Mouse (Mus musculus) liver, embryonic 16.5 days (tissue): ENCODE results near the gene Recql. TPM values are rescaled to one million over a fixed set of nuclear protein-coding genes. Genes with fewer than 3 reads are reported as not detected.

ENCODE experiments used
- ATAC-seq: fragments of 200-750 bp; cut with Nextera tagmentation; 2 replicates; pipeline ENCODE4 v1.8.0; 2017; ENCODE audit warnings: low read depth, mild to moderate bottlenecking, moderate number of reproducible peaks, moderate library complexity
- H3K27ac ChIP-seq: fragments of 300-500 bp; sonication (generic); 2 replicates; pipeline ENCODE4 v1.5.1; 2014; ENCODE audit warnings: mild to moderate bottlenecking, low read length
- H3K27me3 ChIP-seq: fragments of 300-500 bp; sonication (generic); 2 replicates; pipeline ENCODE4 v1.6.1; 2014; ENCODE audit warnings: low read depth, low read length, mixed read lengths; ENCODE audit not compliant: control insufficient read depth, insufficient read depth
- H3K36me3 ChIP-seq: fragments of 300-500 bp; sonication (generic); 2 replicates; pipeline ENCODE4 v1.6.1; 2014; ENCODE audit warnings: mild to moderate bottlenecking; ENCODE audit not compliant: control insufficient read depth, insufficient read depth
- H3K4me1 ChIP-seq: fragments of 300-500 bp; sonication (generic); 2 replicates; pipeline ENCODE4 v1.6.1; 2014; ENCODE audit warnings: low read depth, low read length, mixed read lengths; ENCODE audit not compliant: control insufficient read depth
- H3K4me2 ChIP-seq: fragments of 300-500 bp; sonication (generic); 2 replicates; pipeline ENCODE4 v1.6.1; 2014; ENCODE audit warnings: low read depth, low read length, mixed read lengths
- H3K4me3 ChIP-seq: fragments of 300-500 bp; sonication (generic); 2 replicates; pipeline ENCODE4 v1.5.1; 2014; ENCODE audit warnings: low read depth, mild to moderate bottlenecking, low read length
- H3K9ac ChIP-seq: fragments of 300-500 bp; sonication (generic); 2 replicates; pipeline ENCODE4 v1.6.1; 2014; ENCODE audit warnings: low read depth, low read length
- H3K9me3 ChIP-seq: fragments of 300-500 bp; sonication (generic); replicated peaks from 2 replicates; pipeline ENCODE4 v1.6.1; 2016; ENCODE audit warnings: low read length; ENCODE audit not compliant: control insufficient read depth
- WGBS: fragments of 180-500 bp; shearing (Covaris S2); extraction: QIAGEN DNeasy Blood & Tissue Kit; methylation state at CpG from one replicate; pipeline ENCODE4 v1.1.7; 2014; ENCODE audit not compliant: insufficient replicate concordance; 5-methylcytosine and 5-hydroxymethylcytosine counted together
- polyA plus RNA-seq: library from polyadenylated mRNA; unstranded; fragments of >200 nt; fragmentation: Nextera tagmentation; extraction: Ambion mirVana; gene quantifications from 2 replicates; pipeline ENCODE4 v1.2.1, GENCODE M21; 2015

Recql gene
- polyA plus RNA-seq = 12.1 and 13.8 TPM in 2 replicates

DNA sequence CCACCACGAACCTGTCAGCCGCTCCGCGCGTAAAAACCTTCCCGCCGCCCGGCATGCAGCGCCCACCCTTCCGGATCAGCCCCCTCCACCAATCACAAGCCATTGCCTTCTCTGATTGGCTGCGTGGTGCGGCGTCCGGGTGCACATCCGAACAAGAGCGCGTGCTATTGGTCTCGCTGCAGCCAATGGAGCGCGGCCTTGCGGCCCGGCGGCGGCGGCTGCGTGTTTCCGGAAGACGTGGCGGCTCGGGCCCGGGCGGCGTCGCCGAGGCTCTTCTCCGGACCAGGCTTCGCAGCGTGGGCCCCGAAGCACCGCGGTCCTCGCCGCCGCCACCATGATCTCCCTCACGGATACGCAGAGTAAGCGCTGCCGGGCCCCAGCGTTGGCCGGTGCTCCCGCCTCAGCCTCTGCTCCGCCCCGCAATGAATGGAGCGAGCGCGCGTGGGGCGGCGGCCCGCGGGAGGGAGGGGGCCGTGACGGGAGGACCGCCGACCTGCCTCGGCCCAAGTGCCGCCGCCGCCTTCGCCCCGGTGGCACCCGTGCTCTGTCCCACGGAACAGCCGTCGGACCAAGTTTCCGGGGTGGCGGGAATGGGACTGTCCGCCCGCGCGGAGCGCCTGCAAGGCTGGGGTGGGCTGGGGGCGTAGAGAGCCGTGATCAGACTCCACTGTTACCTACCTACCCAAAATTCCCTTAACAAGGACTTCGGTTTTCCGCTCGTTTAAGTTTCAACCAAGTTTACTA lies at the start of gene Recql, which contains the start of gene Golt1b:
Recql (minus strand) TSS at position 77 of the 744 bp plus-strand sequence.
Golt1b (plus strand) TSS at position 211 of the 744 bp plus-strand sequence.
- peak within 1 kb of the TSS; percentile 64 for H3K27ac ChIP-seq
- peak within 1 kb of the TSS; percentile 92 for H3K4me2 ChIP-seq
- no peaks in the 10 kb centered on the region for H3K27me3 ChIP-seq
- under 1% methylated on average over 86 of the region's 87 CpGs for WGBS
- peak; percentile 99 for ATAC-seq
- peak within 1 kb of the TSS; percentile 96 for H3K4me3 ChIP-seq
- no peaks in the 10 kb centered on the region for H3K9me3 ChIP-seq
- peak within 1 kb of the TSS; percentile 88 for H3K9ac ChIP-seq
- H3K36me3 ChIP-seq = no peaks in the 10 kb centered on the region
- peaks cover 12% of the 10 kb centered on the region for H3K4me1 ChIP-seq

DNA sequence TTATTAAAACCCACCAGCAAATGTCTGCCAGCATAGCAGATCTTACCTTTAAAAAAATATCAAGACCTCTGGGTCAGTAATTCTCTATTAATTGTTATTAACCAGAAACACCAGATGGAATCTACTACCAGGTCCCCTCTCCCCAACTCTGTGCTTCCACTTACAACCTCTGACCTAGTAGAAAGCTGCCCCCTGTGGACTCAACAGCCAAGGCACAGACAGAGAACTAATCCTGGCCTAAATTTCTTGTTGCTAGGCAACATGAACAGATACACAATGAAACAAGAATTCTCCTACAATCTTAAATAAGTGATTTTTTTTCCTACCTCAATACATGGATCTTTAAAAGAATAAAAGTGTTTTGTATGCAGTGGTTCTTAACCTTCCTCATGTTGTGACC lies 42.2 kb upstream of the Recql start:
- H3K4me3 ChIP-seq = no peak overlapping the region
- H3K4me1 ChIP-seq = no peaks in the 10 kb centered on the region
- no peaks in the 10 kb centered on the region for H3K27me3 ChIP-seq
- no peak overlapping the region for H3K27ac ChIP-seq
- no peak overlapping the region for H3K4me2 ChIP-seq
- H3K9me3 ChIP-seq = no peaks in the 10 kb centered on the region
- no peaks in the 10 kb centered on the region for H3K36me3 ChIP-seq
- no peak overlapping the region for H3K9ac ChIP-seq
- ATAC-seq = no peak

DNA sequence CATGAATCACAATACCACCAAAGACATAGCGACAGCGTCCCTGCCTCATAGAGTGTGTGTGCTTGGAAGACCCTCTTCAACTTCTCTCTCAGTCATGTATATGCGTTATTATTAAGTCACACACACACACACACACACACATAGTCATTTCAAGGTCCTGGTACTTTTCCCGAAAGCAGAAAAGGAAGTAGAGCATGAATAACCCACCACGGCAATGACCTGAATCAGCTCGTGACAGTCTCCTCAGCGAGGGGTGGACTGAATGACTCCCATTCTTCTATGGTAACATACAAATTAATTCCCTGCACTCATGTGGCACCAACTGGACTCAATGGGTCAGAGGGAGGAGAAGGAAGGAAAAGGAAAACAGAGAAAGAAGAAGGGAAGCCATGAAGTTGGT lies 38.1 kb upstream of the Recql start:
- Histone ChIP-seq H3K27me3 (no peaks in the 10 kb centered on the region), H3K4me2 (no peak overlapping the region), H3K9ac (no peak overlapping the region), H3K4me1 (no peaks in the 10 kb centered on the region), H3K27ac (no peak overlapping the region), H3K36me3 (no peaks in the 10 kb centered on the region), H3K9me3 (no peaks in the 10 kb centered on the region), H3K4me3 (no peak overlapping the region)
- ATAC-seq = no peak
- WGBS = 54% methylated on average over 7 of the region's 7 CpGs

DNA sequence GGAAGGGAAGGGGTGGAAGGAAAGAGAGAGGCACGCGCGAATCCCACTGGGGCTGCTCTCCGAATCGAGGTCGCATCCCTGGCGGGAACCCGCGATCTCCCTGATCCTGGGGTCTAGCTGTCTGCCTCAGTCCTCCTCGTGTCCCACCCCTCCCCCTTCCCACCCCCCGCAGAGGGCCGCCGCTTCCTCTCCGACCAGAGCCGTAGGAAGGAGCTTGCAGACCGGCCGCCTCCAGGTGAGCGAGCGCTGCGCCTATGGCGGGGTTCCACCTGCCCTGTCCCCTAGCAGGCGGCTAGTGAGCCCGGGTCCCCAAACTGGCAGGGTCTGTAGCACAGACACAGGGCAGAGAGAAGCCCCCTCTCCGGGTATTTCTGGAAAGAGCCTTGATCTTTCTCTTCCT lies 27.7 kb upstream of the Recql start:
- 4% methylated on average over 24 of the region's 24 CpGs for WGBS
- Histone ChIP-seq H3K4me3 (no peak overlapping the region), H3K27me3 (peaks cover 29% of the 10 kb centered on the region), H3K9ac (no peak overlapping the region), H3K4me1 (no peaks in the 10 kb centered on the region), H3K4me2 (peak overlapping the region; percentile 17; the same call in 1 of the 2 replicates), H3K36me3 (no peaks in the 10 kb centered on the region), H3K27ac (no peak overlapping the region), H3K9me3 (no peaks in the 10 kb centered on the region)
- no peak for ATAC-seq

DNA sequence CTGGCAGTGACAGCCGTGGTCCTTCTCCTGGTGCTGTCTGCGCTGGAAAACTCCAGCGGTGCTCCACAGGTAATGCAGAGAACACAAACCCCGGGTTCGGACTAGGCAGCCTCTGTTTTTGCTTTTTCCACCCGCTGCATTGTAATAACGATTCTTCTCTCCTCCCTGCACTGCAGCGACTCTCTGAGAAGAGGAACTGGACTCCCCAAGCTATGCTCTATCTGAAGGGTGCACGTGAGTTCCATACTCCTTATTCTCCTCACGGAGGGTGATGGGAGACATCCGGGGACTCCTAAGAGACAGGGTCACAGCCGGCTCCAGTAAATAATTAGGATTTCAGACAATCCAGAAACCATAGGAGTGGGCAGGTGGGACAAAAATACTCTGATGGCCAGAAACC lies 27.0 kb upstream of the Recql start:
- Histone ChIP-seq H3K4me3 (no peak overlapping the region), H3K36me3 (no peaks in the 10 kb centered on the region), H3K4me1 (no peaks in the 10 kb centered on the region), H3K27ac (no peak overlapping the region), H3K9ac (no peak overlapping the region), H3K4me2 (no peak overlapping the region), H3K9me3 (no peaks in the 10 kb centered on the region), H3K27me3 (peaks cover 29% of the 10 kb centered on the region)
- 8% methylated on average over 12 of the region's 12 CpGs for WGBS
- no peak for ATAC-seq

DNA sequence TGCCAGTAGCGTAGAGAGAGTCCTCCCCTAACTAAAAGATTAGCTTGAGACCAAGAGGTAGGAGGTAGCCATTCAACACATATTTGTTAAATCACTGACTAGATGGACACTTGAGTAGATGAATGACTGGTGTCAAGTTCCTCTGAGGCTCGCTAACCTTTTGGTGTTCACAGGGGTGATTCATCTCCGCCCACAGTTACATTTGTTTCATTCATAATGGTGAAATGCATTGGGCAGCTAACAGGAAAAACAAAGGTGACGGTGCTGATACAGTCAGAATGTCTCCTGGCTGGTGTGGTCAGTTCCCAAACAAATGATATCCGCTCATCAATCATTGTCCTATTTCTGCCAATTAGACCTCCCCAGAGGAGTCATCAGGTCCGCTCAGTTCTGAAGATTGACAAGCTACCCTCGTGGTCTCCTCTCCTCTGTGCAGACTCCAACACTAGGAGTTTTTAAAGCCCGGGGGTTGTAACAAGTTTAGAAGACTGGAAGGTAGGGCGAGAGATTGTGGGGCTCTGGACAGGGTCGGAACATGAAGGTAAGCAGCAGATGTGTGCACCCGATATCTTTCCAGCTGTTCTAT lies 26.1 kb upstream of the Recql start, which contains the start of gene Spx:
Spx (plus strand) TSS at position 536 of the 586 bp plus-strand sequence.
- Histone ChIP-seq H3K9me3 (no peaks in the 10 kb centered on the region), H3K4me3 (no peak within 1 kb of the TSS), H3K4me1 (no peaks in the 10 kb centered on the region), H3K9ac (no peak within 1 kb of the TSS), H3K4me2 (no peak within 1 kb of the TSS), H3K27ac (no peak within 1 kb of the TSS), H3K36me3 (no peaks in the 10 kb centered on the region), H3K27me3 (peaks cover 29% of the 10 kb centered on the region)
- WGBS = 61% methylated on average over 11 of the region's 11 CpGs
- no peak for ATAC-seq

DNA sequence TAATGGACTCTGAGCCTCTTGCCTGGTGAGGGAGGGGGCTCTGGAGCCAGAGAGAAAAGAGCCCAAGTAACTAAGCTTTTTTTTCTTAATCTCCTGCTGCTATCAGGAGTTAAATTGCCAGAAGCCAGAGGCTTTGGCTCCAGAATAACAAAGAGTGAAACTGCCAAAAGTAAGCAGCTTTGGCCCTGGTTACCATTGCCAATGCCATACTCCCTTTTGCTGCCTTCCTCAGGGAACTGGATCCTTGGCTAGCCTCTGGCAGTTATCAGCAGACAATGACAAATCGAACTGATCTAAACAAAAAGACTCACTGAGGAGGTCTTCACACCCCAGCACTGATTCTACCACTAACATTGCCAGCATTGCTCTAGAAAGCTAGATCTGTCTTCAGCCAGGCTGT lies 24.3 kb upstream of the Recql start:
- Histone ChIP-seq H3K4me1 (no peaks in the 10 kb centered on the region), H3K9me3 (no peaks in the 10 kb centered on the region), H3K4me3 (no peak overlapping the region), H3K9ac (no peak overlapping the region), H3K27me3 (peaks cover 28% of the 10 kb centered on the region), H3K4me2 (no peak overlapping the region), H3K27ac (no peak overlapping the region), H3K36me3 (no peaks in the 10 kb centered on the region)
- no peak for ATAC-seq
- 13% methylated on average over 1 of the region's 1 CpGs for WGBS

DNA sequence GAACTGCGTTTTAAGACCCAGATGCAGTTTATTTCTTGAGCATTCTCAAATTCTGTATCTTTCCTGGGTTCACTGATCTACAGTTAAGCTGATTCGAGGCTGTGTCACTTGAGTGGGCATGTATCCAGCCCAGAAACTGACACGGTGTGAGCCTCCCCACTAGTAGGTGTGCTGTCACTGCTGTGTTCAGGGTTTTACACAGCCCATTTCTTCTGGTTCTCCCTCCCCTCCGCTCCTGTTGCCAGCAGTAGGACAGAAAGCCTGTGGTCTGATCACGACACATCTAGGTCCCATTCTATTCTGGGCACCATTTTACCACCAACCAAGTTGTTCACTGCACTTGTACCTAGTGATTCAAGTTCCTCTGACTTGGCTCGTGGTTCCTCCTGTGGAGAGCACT lies 8.9 kb upstream of the Recql start:
- H3K9ac ChIP-seq = no peak overlapping the region
- no peaks in the 10 kb centered on the region for H3K27me3 ChIP-seq
- no peak overlapping the region for H3K4me2 ChIP-seq
- peaks cover 18% of the 10 kb centered on the region for H3K36me3 ChIP-seq
- no peak for ATAC-seq
- H3K4me3 ChIP-seq = no peak overlapping the region
- H3K4me1 ChIP-seq = no peaks in the 10 kb centered on the region; the same call in none of the 2 replicates
- no peak overlapping the region for H3K27ac ChIP-seq
- WGBS = 81% methylated on average over 6 of the region's 6 CpGs
- no peaks in the 10 kb centered on the region for H3K9me3 ChIP-seq

DNA sequence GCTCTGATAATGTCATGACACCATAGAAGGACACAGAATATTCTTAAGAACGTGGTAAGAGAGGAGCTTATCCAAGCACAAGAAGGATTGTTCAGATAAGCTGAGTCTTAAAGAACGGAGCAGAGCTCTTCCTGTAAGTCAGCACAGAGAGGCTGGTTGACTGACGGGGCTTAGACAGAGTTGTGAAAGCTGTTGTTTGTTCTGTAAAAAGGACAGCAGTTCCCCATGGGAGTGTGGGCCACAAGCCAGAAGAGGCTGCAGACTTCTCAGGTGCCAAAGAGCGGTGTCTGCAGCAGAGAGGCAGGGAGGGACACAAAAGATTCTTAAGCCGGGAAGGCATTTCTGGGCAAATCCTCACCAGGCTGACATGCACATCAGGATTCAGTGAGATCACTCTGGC lies 7.8 kb upstream of the Recql start:
- peaks cover 18% of the 10 kb centered on the region for H3K36me3 ChIP-seq
- no peak overlapping the region for H3K27ac ChIP-seq
- H3K4me3 ChIP-seq = no peak overlapping the region
- no peaks in the 10 kb centered on the region; the same call in none of the 2 replicates for H3K4me1 ChIP-seq
- no peaks in the 10 kb centered on the region for H3K9me3 ChIP-seq
- 55% methylated on average over 5 of the region's 5 CpGs for WGBS
- peak; percentile 48; the same call in 1 of the 2 replicates for ATAC-seq
- H3K27me3 ChIP-seq = no peaks in the 10 kb centered on the region
- H3K4me2 ChIP-seq = no peak overlapping the region
- no peak overlapping the region for H3K9ac ChIP-seq
